Mouse (Mus musculus) T-cell, adult 2 months (primary cell): ENCODE data around the gene Klhl7.

Experiments
- DNase-seq: peaks from one replicate; pipeline ENCODE4 v3.0.0; 2022; ENCODE audit warnings: low spot score

Klhl7 gene

DNA sequence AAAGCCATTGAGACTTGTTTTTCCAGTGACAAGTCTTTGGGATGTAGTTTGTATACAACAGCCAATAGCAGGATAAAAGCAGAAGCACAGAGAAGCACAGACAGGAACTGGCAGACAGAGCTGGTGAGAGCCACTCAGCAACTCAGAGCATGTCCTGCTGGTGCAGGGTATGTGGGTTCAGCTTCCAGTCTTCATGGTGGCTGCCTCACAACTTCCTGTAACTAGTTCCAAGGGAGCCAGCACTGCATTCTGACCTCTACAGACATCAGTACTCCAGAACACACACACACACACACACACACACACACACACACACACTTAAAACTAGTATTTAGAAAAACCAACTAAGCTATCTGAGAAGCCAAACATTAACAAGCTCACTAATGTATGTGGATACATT, 71.7 kb downstream of the Klhl7 start:
- no peak for DNase-seq

- no peak for DNase-seq
These were observed 81.3 kb downstream of the Klhl7 start for GRCm38 (mm10) chr5:24181514-24182295.

- no peak for DNase-seq
These were observed 81.9 kb downstream of the Klhl7 start for GRCm38 (mm10) chr5:24182296-24182734.

- no peak for DNase-seq
These were observed 82.7 kb downstream of the Klhl7 start for GRCm38 (mm10) chr5:24183096-24183495.

DNA sequence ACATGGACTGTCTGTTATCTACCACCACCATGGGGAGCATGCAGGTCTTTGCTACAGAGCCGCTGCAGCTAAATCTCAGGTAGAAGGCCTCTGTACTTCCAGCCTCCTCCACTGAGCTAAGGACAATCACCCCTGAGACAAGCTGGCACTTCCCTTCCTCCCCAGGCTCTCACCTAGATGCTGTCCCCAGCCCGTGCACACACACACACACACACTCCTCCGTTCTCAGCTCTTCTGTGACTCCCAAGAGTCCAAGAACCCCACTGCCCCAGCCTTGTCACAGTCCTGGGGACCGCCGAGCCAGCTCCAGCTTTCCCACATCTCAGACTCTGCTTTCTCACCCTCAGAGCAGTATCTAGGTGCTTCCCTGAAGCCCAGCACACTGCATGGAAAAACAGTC, 83.6 kb downstream of the Klhl7 start:
- DNase-seq: no peak

- no peak for DNase-seq
These were observed 88.1 kb downstream of the Klhl7 start for GRCm38 (mm10) chr5:24188476-24188875.

- DNase-seq: no peak
These were observed 91.4 kb downstream of the Klhl7 start for GRCm38 (mm10) chr5:24191821-24192220.

- no peak for DNase-seq
These were observed 100.6 kb downstream of the Klhl7 start for GRCm38 (mm10) chr5:24201006-24201405.

- no peak for DNase-seq
These were observed 102.1 kb downstream of the Klhl7 start for GRCm38 (mm10) chr5:24202492-24202891.

- DNase-seq: no peak
These were observed 102.9 kb downstream of the Klhl7 start for GRCm38 (mm10) chr5:24203266-24203665.

DNA sequence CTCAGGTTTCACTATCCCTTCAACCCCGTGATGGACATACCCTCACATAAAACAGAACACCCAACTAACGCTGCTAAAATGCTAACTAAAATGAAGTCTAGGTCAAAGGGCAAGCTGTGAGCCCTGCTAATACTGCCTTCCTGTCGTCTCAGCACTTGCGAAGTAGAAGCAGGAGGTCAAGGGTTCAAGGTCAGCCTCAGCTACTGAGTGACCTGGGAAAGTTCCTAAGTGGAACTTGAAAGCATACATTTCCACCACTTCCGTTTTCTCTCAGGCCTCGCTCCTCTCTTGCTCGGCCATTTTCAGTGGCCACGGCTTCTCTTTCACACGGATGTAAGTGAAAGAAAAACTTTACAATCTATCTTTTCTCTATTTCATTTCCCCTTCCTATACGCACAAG, 107.6 kb downstream of the Klhl7 start:
- no peak for DNase-seq

- no peak for DNase-seq
These were observed 108.1 kb downstream of the Klhl7 start for GRCm38 (mm10) chr5:24208505-24208904.
